Mouse (Mus musculus) heart, postnatal 0 days (tissue): ENCODE data around the gene Kctd13. TPM values are rescaled to one million over a fixed set of nuclear protein-coding genes. Genes with fewer than 3 reads are reported as not detected.
A peak's percentile ranks its signal among the peaks of the same experiment; 100 is the strongest.

Experiments
- ATAC-seq: fragments of 200-750 bp; cut with Nextera tagmentation; 2 replicates; pipeline ENCODE4 v1.8.0; 2017; ENCODE audit warnings: low read depth, moderate number of reproducible peaks, moderate library complexity; ENCODE audit not compliant: insufficient read depth
- DNase-seq: peaks from one replicate; pipeline ENCODE4 v3.0.0-alpha.2; 2016; ENCODE audit warnings: low spot score
- H3K27ac ChIP-seq: fragments of 300-500 bp; sonication (generic); 2 replicates; pipeline ENCODE4 v1.5.1; 2014; ENCODE audit warnings: low read depth, mild to moderate bottlenecking
- H3K27me3 ChIP-seq: fragments of 300-500 bp; sonication (generic); 2 replicates; pipeline ENCODE4 v1.6.1; 2014; ENCODE audit warnings: low read length, mixed read lengths; ENCODE audit not compliant: control insufficient read depth, insufficient read depth
- H3K36me3 ChIP-seq: fragments of 300-500 bp; sonication (generic); replicated peaks from 2 replicates; pipeline ENCODE4 v1.6.1; 2014; ENCODE audit warnings: low read length, mixed read lengths; ENCODE audit not compliant: control insufficient read depth, insufficient read depth
- H3K4me1 ChIP-seq: fragments of 300-500 bp; sonication (generic); 2 replicates; pipeline ENCODE4 v1.6.1; 2014; ENCODE audit warnings: antibody characterized with exemption; ENCODE audit not compliant: control insufficient read depth, insufficient read depth
- H3K4me2 ChIP-seq: fragments of 300-500 bp; sonication (generic); 2 replicates; pipeline ENCODE4 v1.6.1; 2014; ENCODE audit warnings: low read depth, mild to moderate bottlenecking, low read length, moderate library complexity
- H3K4me3 ChIP-seq: fragments of 300-500 bp; sonication (generic); 2 replicates; pipeline ENCODE4 v1.5.1; 2014; ENCODE audit warnings: low read depth, low read length
- H3K9ac ChIP-seq: fragments of 300-500 bp; sonication (generic); replicated peaks from 2 replicates; pipeline ENCODE4 v1.6.1; 2014; ENCODE audit warnings: low read depth, low read length, mixed read lengths
- H3K9me3 ChIP-seq: fragments of 300-500 bp; sonication (generic); replicated peaks from 2 replicates; pipeline ENCODE4 v1.6.1; 2016; ENCODE audit warnings: low read length; ENCODE audit not compliant: control insufficient read depth
- CTCF ChIP-seq: IDR thresholded peaks from 2 replicates; pipeline ENCODE4 v1.5.1; 2016; ENCODE audit warnings: antibody characterized with exemption, control low read depth, low read depth
- EP300 ChIP-seq: IDR thresholded peaks from 2 replicates; pipeline ENCODE4 v1.6.1; 2016; ENCODE audit warnings: antibody characterized with exemption, low read depth
- WGBS: fragments of 180-500 bp; shearing (Covaris S2); extraction: QIAGEN DNeasy Blood & Tissue Kit; methylation state at CpG from one replicate; pipeline ENCODE4 v1.1.7; 2014; 5-methylcytosine and 5-hydroxymethylcytosine counted together
- polyA plus RNA-seq: library from polyadenylated mRNA; unstranded; fragments of >200 nt; fragmentation: Nextera tagmentation; extraction: Ambion mirVana; gene quantifications from 2 replicates; pipeline ENCODE4 v1.2.1, GENCODE M21; 2015
- total RNA-seq: library from RNA; depleted of rRNA; stranded (reverse); fragments of >200 nt; gene quantifications from 2 replicates; pipeline ENCODE4 v1.2.3, GENCODE M21; 2014; ENCODE audit warnings: low replicate concordance

Kctd13 gene
- total and polyA plus RNA-seq, 2 experiments from 2014 or later, result 6.8 to 11.2 TPM

- no peak overlapping the region for H3K4me2 ChIP-seq
- no peak overlapping the region for H3K9ac ChIP-seq
Measured at GRCm38 (mm10) chr7:126963548-126964286, 35.0 kb downstream of the Kctd13 start.

GRCm38 (mm10) chr7:126965568-126965967, 36.9 kb downstream of the Kctd13 start:
- TF ChIP-seq CTCF (no peak), EP300 (no peak)
- 36% methylated on average over 3 of the region's 3 CpGs for whole genome bisulfite sequencing
- ATAC-seq (no peak), DNase-seq (no peak)
- no peak overlapping the region for H3K27ac ChIP-seq
- no peaks in the 10 kb centered on the region for H3K9me3 ChIP-seq
- no peak overlapping the region for H3K9ac ChIP-seq
- H3K4me1 ChIP-seq, result no peaks in the 10 kb centered on the region
- no peaks in the 10 kb centered on the region for H3K36me3 ChIP-seq
- H3K4me2 ChIP-seq, result no peak overlapping the region
- H3K27me3 ChIP-seq, result peaks cover 13% of the 10 kb centered on the region
- no peak overlapping the region for H3K4me3 ChIP-seq

More at GRCm38 (mm10) chr7:126963548-126964286, 35.0 kb downstream of the Kctd13 start:
- H3K4me1 ChIP-seq, result no peaks in the 10 kb centered on the region
- ATAC-seq, result no peak
- 30% methylated on average over 19 of the region's 19 CpGs for WGBS
- DNase-seq, result peak; percentile 16
- TF ChIP-seq CTCF (peak; percentile 60), EP300 (no peak)
- H3K9me3 ChIP-seq, result no peaks in the 10 kb centered on the region
- H3K4me3 ChIP-seq, result no peak overlapping the region
- peaks cover 13% of the 10 kb centered on the region for H3K27me3 ChIP-seq
- H3K27ac ChIP-seq, result no peak overlapping the region
- H3K36me3 ChIP-seq, result no peaks in the 10 kb centered on the region

DNA sequence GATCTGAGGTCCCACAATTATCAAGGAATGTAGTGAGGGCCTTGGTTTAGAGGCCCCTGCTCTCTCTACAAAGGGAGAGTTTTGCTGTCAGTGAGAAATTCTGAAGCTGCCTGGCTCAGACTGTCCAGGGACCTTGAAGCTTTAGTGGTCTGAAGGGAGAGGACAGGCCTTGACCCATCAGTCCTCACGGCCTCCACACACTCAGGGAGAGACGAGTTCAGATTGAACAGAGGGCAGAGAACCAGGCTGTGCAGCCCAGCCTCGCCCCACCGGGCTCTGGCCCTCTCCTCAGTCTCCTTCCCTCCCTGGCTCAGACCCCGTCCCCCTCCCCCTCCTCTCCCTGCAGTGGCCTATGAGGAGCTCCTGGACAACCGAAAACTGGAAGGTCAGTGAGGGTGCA, 38.7 kb downstream of the Kctd13 start:
- no peak for TF ChIP-seq CTCF
- no peak overlapping the region for H3K27ac ChIP-seq
- WGBS, result 59% methylated on average over 6 of the region's 6 CpGs
- H3K9me3 ChIP-seq, result no peaks in the 10 kb centered on the region
- no peaks in the 10 kb centered on the region for H3K36me3 ChIP-seq
- H3K4me2 ChIP-seq, result no peak overlapping the region
- peaks cover 13% of the 10 kb centered on the region for H3K27me3 ChIP-seq
- DNase-seq (no peak), ATAC-seq (no peak; the same call in 1 of the 2 replicates)
- no peak overlapping the region for H3K9ac ChIP-seq
- H3K4me3 ChIP-seq, result no peak overlapping the region
- H3K4me1 ChIP-seq, result no peaks in the 10 kb centered on the region

- no peak for DNase-seq
- no peak for TF ChIP-seq CTCF
- TF ChIP-seq EP300, result no peak
- WGBS, result 11% methylated on average over 8 of the region's 8 CpGs
- Histone ChIP-seq H3K27ac (peak overlapping the region; percentile 96), H3K4me3 (peak overlapping the region; percentile 80), H3K36me3 (peaks cover 27% of the 10 kb centered on the region), H3K27me3 (no peaks in the 10 kb centered on the region), H3K4me1 (peaks cover 4% of the 10 kb centered on the region; the same call in 1 of the 2 replicates), H3K4me2 (peak overlapping the region; percentile 79), H3K9ac (no peak overlapping the region), H3K9me3 (no peaks in the 10 kb centered on the region)
- ATAC-seq, result no peak
Measured at GRCm38 (mm10) chr7:126975493-126975892, 46.8 kb downstream of the Kctd13 start.

DNA sequence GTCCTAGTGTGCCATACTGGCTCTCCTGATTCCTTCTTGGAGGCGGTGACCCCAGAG, 47.0 kb downstream of the Kctd13 start, which contains the start of gene Cdipt:
Cdipt (plus strand) TSS at position 22 of the 57 bp plus-strand sequence.
- DNase-seq (no peak), ATAC-seq (no peak)
- Histone ChIP-seq H3K4me2 (peak within 1 kb of the TSS; percentile 79), H3K4me3 (peak within 1 kb of the TSS; percentile 80), H3K9ac (peak within 1 kb of the TSS; percentile 89), H3K4me1 (peaks cover 4% of the 10 kb centered on the region; the same call in 1 of the 2 replicates), H3K9me3 (no peaks in the 10 kb centered on the region), H3K36me3 (peaks cover 29% of the 10 kb centered on the region), H3K27ac (peak within 1 kb of the TSS; percentile 96), H3K27me3 (no peaks in the 10 kb centered on the region)
- TF ChIP-seq CTCF, result no peak
- WGBS, result 5% methylated on average over 1 of the region's 1 CpGs
